Mouse (Mus musculus) embryonic fibroblast, embryonic 13.5 days (primary cell): ENCODE measurements around the gene Spg7.

Source experiments
- CTCF ChIP-seq: IDR thresholded peaks from 2 replicates; pipeline ENCODE4 v1.5.1; 2011; ENCODE audit warnings: mild to moderate bottlenecking, control low read depth, low read length, moderate library complexity, borderline replicate concordance; ENCODE audit not compliant: insufficient read depth
- POLR2A ChIP-seq: IDR thresholded peaks from 2 replicates; pipeline ENCODE4 v1.6.1; 2011; ENCODE audit warnings: low read depth, mild to moderate bottlenecking, control low read depth, low read length, moderate library complexity

DNA sequence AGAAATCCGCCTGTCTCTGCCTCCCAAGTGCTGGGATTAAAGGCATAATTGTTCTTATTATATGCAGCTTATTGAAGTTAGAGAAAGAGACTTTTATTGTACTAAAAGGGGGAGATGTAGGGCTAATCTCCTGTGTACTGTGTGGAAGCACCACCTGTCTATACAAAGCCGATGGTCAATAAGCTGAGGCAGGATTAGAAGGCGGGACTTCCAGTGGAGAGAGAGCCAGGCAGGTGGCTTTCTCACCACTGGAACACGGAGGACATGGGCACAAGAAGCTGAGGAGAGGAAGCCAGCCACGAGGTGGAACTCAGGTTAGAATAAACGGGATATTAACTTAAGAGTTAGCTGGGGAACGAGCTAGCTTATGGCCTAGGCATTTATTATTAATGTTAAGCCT lies at the start of gene Spg7:
- TF ChIP-seq CTCF (no peak), POLR2A (no peak)
